Mouse (Mus musculus) forebrain, embryonic 13.5 days (tissue): ENCODE results near the gene Mfsd13b. TPM values are rescaled to one million over a fixed set of nuclear protein-coding genes. Genes with fewer than 3 reads are reported as not detected.
"Not testable (repeated sequence)": the region's sequence is repeated elsewhere in the genome, so short reads cannot be mapped to it uniquely, and the experiment has no call there.

Experiments used
- ATAC-seq: fragments of 200-750 bp; cut with Nextera tagmentation; 2 replicates; pipeline ENCODE4 v1.8.0; 2017
- H3K27ac ChIP-seq: fragments of 300-500 bp; sonication (generic); 2 replicates; pipeline ENCODE4 v1.5.1; 2015; ENCODE audit warnings: inconsistent platforms, mild to moderate bottlenecking, moderate library complexity
- H3K27me3 ChIP-seq: fragments of 300-500 bp; sonication (generic); 2 replicates; pipeline ENCODE4 v1.6.1; 2015; ENCODE audit warnings: mild to moderate bottlenecking, inconsistent platforms
- H3K36me3 ChIP-seq: fragments of 300-500 bp; sonication (generic); 2 replicates; pipeline ENCODE4 v1.6.1; 2015; ENCODE audit warnings: mild to moderate bottlenecking, inconsistent platforms; ENCODE audit not compliant: poor library complexity, severe bottlenecking
- H3K4me1 ChIP-seq: fragments of 300-500 bp; sonication (generic); 2 replicates; pipeline ENCODE4 v1.6.1; 2015; ENCODE audit warnings: inconsistent platforms
- H3K4me2 ChIP-seq: fragments of 300-500 bp; sonication (generic); 2 replicates; pipeline ENCODE4 v1.6.1; 2015; ENCODE audit warnings: inconsistent platforms, mild to moderate bottlenecking, moderate library complexity
- H3K4me3 ChIP-seq: fragments of 300-500 bp; sonication (generic); 2 replicates; pipeline ENCODE4 v1.5.1; 2015; ENCODE audit warnings: mild to moderate bottlenecking, inconsistent platforms
- H3K9ac ChIP-seq: fragments of 300-500 bp; sonication (generic); 2 replicates; pipeline ENCODE4 v1.6.1; 2015; ENCODE audit warnings: mild to moderate bottlenecking, inconsistent platforms
- H3K9me3 ChIP-seq: fragments of 300-500 bp; sonication (generic); replicated peaks from 2 replicates; pipeline ENCODE4 v1.6.1; 2016; ENCODE audit warnings: inconsistent platforms
- WGBS: fragments of 180-500 bp; shearing (Covaris S2); methylation state at CpG from one replicate; pipeline ENCODE4 v1.1.7; 2015; 5-methylcytosine and 5-hydroxymethylcytosine counted together
- polyA plus RNA-seq: library from polyadenylated mRNA; unstranded; fragments of >200 nt; fragmentation: Nextera tagmentation; extraction: Ambion mirVana; gene quantifications from 2 replicates; pipeline ENCODE4 v1.2.1, GENCODE M21; 2015

The Mfsd13b gene
- polyA plus RNA-seq, 1 experiment from 2014 or later: 0.45 TPM

DNA sequence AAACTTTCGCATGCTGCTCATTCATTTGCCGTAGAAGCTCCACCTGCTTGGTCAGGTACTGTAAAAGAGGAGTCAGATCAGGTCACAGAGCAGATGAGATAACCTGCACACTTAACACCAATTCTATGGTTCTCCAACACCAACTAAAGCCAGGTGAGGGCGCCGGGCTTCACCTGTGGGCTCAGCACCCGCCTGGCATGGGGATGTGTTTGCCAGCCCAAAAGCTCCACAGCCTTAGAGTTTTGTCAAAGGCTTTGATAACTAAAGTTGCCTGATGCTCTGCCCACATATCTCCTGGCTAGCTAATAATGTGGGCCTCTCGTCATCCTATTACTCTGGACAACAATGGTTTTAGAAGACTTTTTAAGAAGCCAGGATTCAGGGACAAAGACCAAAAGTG lies 21.7 kb upstream of the Mfsd13b start:
- 82% methylated on average over 6 of the region's 6 CpGs for WGBS
- H3K36me3 ChIP-seq: peaks cover 38% of the 10 kb centered on the region
- H3K4me1 ChIP-seq: no peaks in the 10 kb centered on the region
- H3K27ac ChIP-seq: no peak overlapping the region
- no peak overlapping the region for H3K4me2 ChIP-seq
- no peak overlapping the region for H3K4me3 ChIP-seq
- ATAC-seq: no peak
- no peaks in the 10 kb centered on the region for H3K9me3 ChIP-seq
- H3K27me3 ChIP-seq: no peaks in the 10 kb centered on the region
- H3K9ac ChIP-seq: no peak overlapping the region

DNA sequence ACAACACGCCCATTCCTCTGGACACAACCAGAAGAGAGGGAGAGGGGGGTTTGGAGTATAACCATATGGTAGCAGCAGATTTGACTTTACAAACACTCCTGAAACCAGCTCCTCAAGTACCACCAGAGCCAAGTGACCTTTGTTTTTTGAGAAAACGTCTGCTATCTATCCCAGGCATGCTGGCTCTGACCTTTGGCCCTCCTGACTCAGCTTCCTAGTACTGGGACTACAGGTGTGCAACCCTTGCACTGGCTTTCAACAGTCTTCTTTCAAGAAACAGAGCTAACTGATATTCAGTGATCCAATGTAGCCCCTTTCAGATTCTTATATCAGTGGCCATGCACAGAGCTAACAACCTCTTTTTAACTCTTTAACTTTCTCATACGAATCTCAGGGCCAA lies 20.4 kb upstream of the Mfsd13b start:
- Histone ChIP-seq H3K27ac (no peak overlapping the region), H3K9ac (no peak overlapping the region), H3K27me3 (no peaks in the 10 kb centered on the region), H3K4me3 (no peak overlapping the region), H3K4me2 (no peak overlapping the region), H3K4me1 (no peaks in the 10 kb centered on the region), H3K36me3 (peaks cover 29% of the 10 kb centered on the region), H3K9me3 (no peaks in the 10 kb centered on the region)
- 85% methylated on average over 3 of the region's 3 CpGs for WGBS
- no peak for ATAC-seq

DNA sequence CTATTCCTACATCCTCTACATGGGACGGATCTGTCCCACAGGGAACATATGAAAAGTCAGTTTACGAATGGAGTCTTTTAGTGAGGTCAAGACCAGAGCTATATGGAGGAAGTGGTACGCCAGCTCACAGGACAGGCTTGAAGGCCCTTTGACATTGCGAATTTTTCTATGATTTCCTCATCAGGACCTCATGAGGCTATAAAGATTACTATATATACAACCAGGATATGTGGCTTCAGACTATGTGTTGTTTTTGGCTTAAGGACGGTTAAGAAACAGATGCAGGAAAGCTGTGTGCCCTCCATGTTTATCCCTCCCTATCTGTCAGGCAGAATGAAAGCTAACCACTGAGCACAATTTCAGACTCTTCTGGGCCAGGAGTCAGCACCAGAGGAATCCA lies 19.2 kb upstream of the Mfsd13b start:
- Histone ChIP-seq H3K9ac (no peak overlapping the region), H3K27me3 (no peaks in the 10 kb centered on the region), H3K4me3 (no peak overlapping the region), H3K4me1 (no peaks in the 10 kb centered on the region), H3K27ac (no peak overlapping the region), H3K36me3 (peaks cover 27% of the 10 kb centered on the region), H3K9me3 (no peaks in the 10 kb centered on the region), H3K4me2 (no peak overlapping the region)
- no peak for ATAC-seq
- WGBS: 92% methylated on average over 5 of the region's 5 CpGs

- H3K4me1 ChIP-seq: no peaks in the 10 kb centered on the region
- no peaks in the 10 kb centered on the region for H3K27me3 ChIP-seq
- no peak overlapping the region for H3K27ac ChIP-seq
- no peaks in the 10 kb centered on the region for H3K9me3 ChIP-seq
- H3K4me2 ChIP-seq: no peak overlapping the region
- ATAC-seq: no peak
- no peak overlapping the region for H3K4me3 ChIP-seq
- H3K36me3 ChIP-seq: 0 out of 2 replicates have a peak, but pooled peaks cover 13% of the 10 kb centered on the region
- H3K9ac ChIP-seq: no peak overlapping the region
- WGBS: 92% methylated on average over 7 of the region's 7 CpGs
Measured at GRCm38 (mm10) chr7:120969221-120969620, 13.1 kb upstream of the Mfsd13b start.

- 0 out of 2 replicates have a peak, but pooled peaks cover 13% of the 10 kb centered on the region for H3K36me3 ChIP-seq
- 90% methylated on average over 5 of the region's 5 CpGs for WGBS
- ATAC-seq: no peak
Measured at GRCm38 (mm10) chr7:120970112-120970511, 12.2 kb upstream of the Mfsd13b start.

GRCm38 (mm10) chr7:120972471-120972870 lies 9.8 kb upstream of the Mfsd13b start:
- 70% methylated on average over 2 of the region's 2 CpGs for WGBS
- not testable (repeated sequence) for H3K4me3 ChIP-seq

More at GRCm38 (mm10) chr7:120970112-120970511, 12.2 kb upstream of the Mfsd13b start:
- Histone ChIP-seq H3K4me3 (no peak overlapping the region), H3K27ac (no peak overlapping the region), H3K4me1 (no peaks in the 10 kb centered on the region), H3K4me2 (no peak overlapping the region), H3K9ac (no peak overlapping the region), H3K27me3 (no peaks in the 10 kb centered on the region), H3K9me3 (no peaks in the 10 kb centered on the region)

DNA sequence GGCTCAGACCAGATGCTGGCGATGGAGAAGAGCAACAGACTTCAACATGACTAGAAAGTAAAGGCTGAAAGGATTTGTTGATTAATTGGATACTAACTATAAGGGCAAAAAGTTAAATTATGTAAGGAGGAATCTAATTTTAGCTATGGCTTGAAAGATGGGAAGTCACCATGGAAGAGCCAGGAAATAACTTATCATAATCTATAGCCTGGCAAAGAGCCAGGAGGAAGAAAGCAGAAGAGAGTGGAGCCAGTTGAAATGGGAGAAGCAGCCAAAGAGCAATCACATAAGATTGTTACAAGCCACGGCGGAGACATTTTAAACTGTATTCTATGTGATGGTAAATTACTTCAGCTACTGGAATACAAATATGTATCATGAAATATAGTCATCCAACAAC lies 8.3 kb upstream of the Mfsd13b start:
- H3K9ac ChIP-seq: no peak overlapping the region
- H3K27me3 ChIP-seq: no peaks in the 10 kb centered on the region
- H3K4me3 ChIP-seq: no peak overlapping the region
- H3K4me2 ChIP-seq: no peak overlapping the region
- WGBS: 83% methylated on average over 3 of the region's 3 CpGs
- H3K4me1 ChIP-seq: peaks cover 21% of the 10 kb centered on the region
- 0 out of 2 replicates have a peak, but pooled peaks cover 2% of the 10 kb centered on the region for H3K36me3 ChIP-seq
- ATAC-seq: no peak
- no peaks in the 10 kb centered on the region for H3K9me3 ChIP-seq
- H3K27ac ChIP-seq: no peak overlapping the region

More at GRCm38 (mm10) chr7:120972471-120972870, 9.8 kb upstream of the Mfsd13b start:
- H3K4me1 ChIP-seq, H3K27ac ChIP-seq, H3K27me3 ChIP-seq, H3K9ac ChIP-seq, H3K36me3 ChIP-seq, H3K9me3 ChIP-seq, H3K4me2 ChIP-seq, ATAC-seq: not testable (repeated sequence)

DNA sequence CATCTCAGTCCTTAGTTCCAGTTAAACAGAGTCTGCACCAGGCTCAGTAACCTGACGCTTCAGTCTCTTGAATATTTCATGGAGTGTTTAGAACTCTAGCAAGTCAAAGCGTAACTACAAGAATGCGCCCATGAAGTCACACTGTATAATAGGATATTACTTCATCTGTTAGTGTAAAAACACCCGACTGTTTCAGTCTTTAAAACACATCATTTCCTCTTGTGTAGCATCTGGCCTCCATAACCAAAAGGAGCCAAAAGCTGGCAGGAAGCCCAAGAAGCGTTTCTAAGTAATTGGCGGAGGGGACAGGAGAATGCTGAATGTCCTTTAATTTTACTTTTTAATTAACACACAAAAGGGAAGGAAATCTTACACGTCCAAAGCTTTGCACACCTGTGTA lies 5.2 kb upstream of the Mfsd13b start:
- 34% methylated on average over 7 of the region's 7 CpGs for WGBS
- no peaks in the 10 kb centered on the region for H3K27me3 ChIP-seq
- peaks cover 27% of the 10 kb centered on the region for H3K4me1 ChIP-seq
- no peak for ATAC-seq
- H3K4me2 ChIP-seq: no peak overlapping the region
- H3K9ac ChIP-seq: no peak overlapping the region
- no peaks in the 10 kb centered on the region for H3K36me3 ChIP-seq
- no peak overlapping the region for H3K27ac ChIP-seq
- H3K9me3 ChIP-seq: no peaks in the 10 kb centered on the region
- H3K4me3 ChIP-seq: no peak overlapping the region

DNA sequence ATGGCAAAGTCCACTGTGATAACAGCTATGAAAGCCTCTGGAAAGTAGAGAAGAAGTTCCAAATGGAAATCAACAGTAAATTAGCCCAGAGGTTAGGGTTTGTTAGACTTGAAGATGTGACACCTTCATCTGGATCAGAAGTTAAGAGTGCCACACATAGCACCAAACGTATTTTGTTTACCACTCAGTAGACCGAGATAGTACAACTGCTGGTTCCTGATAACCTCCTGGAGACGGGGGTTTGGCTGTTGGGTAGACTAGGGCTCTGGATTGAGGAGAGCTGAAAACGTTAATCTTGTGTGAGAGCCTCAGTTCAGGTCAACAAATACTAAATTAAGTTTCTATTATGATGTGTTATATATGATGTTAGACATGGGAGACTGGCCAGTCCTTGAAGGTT lies 2.3 kb upstream of the Mfsd13b start:
- no peaks in the 10 kb centered on the region for H3K27me3 ChIP-seq
- no peak overlapping the region for H3K4me3 ChIP-seq
- H3K36me3 ChIP-seq: no peaks in the 10 kb centered on the region
- no peak overlapping the region for H3K9ac ChIP-seq
- no peaks in the 10 kb centered on the region for H3K9me3 ChIP-seq
- H3K27ac ChIP-seq: no peak overlapping the region
- WGBS: 90% methylated on average over 4 of the region's 4 CpGs
- no peak overlapping the region for H3K4me2 ChIP-seq
- ATAC-seq: no peak
- peaks cover 34% of the 10 kb centered on the region for H3K4me1 ChIP-seq

GRCm38 (mm10) chr7:120980931-120981924 lies 1.1 kb upstream of the Mfsd13b start:
- peaks cover 34% of the 10 kb centered on the region for H3K4me1 ChIP-seq
- no peaks in the 10 kb centered on the region for H3K9me3 ChIP-seq
- WGBS: 3% methylated on average over 39 of the region's 39 CpGs
- peak; percentile 41 for ATAC-seq
- H3K9ac ChIP-seq: peak overlapping the region; percentile 90
- peak overlapping the region; percentile 79 for H3K4me3 ChIP-seq
- H3K36me3 ChIP-seq: no peaks in the 10 kb centered on the region
- peak overlapping the region; percentile 37; the same call in 1 of the 2 replicates for H3K27ac ChIP-seq
- peak overlapping the region; percentile 84 for H3K4me2 ChIP-seq
- no peaks in the 10 kb centered on the region for H3K27me3 ChIP-seq

- Histone ChIP-seq H3K27me3 (no peaks in the 10 kb centered on the region), H3K4me1 (peaks cover 21% of the 10 kb centered on the region), H3K4me2 (peak overlapping the region; percentile 84), H3K9ac (peak overlapping the region; percentile 70), H3K4me3 (peak overlapping the region; percentile 79), H3K36me3 (no peaks in the 10 kb centered on the region), H3K27ac (no peak overlapping the region), H3K9me3 (no peaks in the 10 kb centered on the region)
- 13% methylated on average over 7 of the region's 7 CpGs for WGBS
- no peak for ATAC-seq
Measured at GRCm38 (mm10) chr7:120982968-120983367, 659 bp downstream of the Mfsd13b start.

DNA sequence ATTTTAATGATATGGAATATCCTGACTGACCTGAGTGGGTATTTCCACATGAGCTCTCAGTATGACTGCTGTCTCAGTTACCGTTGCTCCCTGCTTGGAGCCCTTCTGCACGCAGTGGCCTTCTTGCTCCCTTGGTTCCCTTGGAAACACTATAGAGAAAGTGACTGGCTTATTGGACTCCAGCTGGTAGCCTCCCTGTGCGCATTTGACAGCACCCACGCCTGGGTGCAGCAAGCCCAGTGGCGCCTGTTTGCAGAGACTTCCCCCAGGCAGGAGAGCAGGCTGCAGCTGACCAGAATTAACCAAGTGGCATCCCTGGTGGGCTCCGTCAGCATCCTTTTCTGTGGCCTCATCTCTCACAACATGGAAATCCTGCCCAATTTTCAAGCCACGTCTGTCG lies 8.9 kb downstream of the Mfsd13b start:
- 74% methylated on average over 8 of the region's 8 CpGs for WGBS
- Histone ChIP-seq H3K4me1 (peaks cover 5% of the 10 kb centered on the region; the same call in 1 of the 2 replicates), H3K27me3 (no peaks in the 10 kb centered on the region), H3K4me2 (no peak overlapping the region), H3K9me3 (no peaks in the 10 kb centered on the region), H3K27ac (no peak overlapping the region), H3K9ac (no peak overlapping the region), H3K4me3 (no peak overlapping the region), H3K36me3 (no peaks in the 10 kb centered on the region)
- ATAC-seq: no peak
